Mouse (Mus musculus) kidney, adult 2 months (tissue): ENCODE data around the gene Myrf. TPM values are rescaled to one million over a fixed set of nuclear protein-coding genes. Genes with fewer than 3 reads are reported as not detected.
A peak's percentile ranks its signal among the peaks of the same experiment; 100 is the strongest.

ENCODE experiments used
- DNase-seq: peaks from one replicate; pipeline ENCODE4 v3.0.0; 2021
- H3K27ac ChIP-seq: fragments of 200-500 bp; 2 replicates; pipeline ENCODE4 v1.5.1; 2012; ENCODE audit warnings: low read depth, low read length, control low read depth, inconsistent platforms; ENCODE audit not compliant: insufficient read depth
- H3K27me3 ChIP-seq: fragments of 200-500 bp; replicated peaks from 2 replicates; pipeline ENCODE4 v1.6.1; 2012; ENCODE audit warnings: mild to moderate bottlenecking, moderate library complexity, low read length, inconsistent platforms; ENCODE audit not compliant: control insufficient read depth, insufficient read depth
- H3K36me3 ChIP-seq: fragments of 200-500 bp; 2 replicates; pipeline ENCODE4 v1.6.1; 2012; ENCODE audit warnings: mild to moderate bottlenecking, moderate library complexity, low read length, inconsistent platforms; ENCODE audit not compliant: control insufficient read depth, insufficient read depth
- H3K4me1 ChIP-seq: fragments of 200-500 bp; 2 replicates; pipeline ENCODE4 v1.6.1; 2011; ENCODE audit warnings: low read length; ENCODE audit not compliant: control insufficient read depth, insufficient read depth
- H3K4me3 ChIP-seq: fragments of 200-500 bp; 2 replicates; pipeline ENCODE4 v1.5.1; 2011; ENCODE audit warnings: mild to moderate bottlenecking, low read depth, low read length, control low read depth; ENCODE audit not compliant: insufficient read depth
- CTCF ChIP-seq: fragments of 200-500 bp; conservative IDR thresholded peaks from 2 replicates; pipeline ENCODE4 v1.5.1; 2011; ENCODE audit warnings: low read depth, mild to moderate bottlenecking, control low read depth, low read length, moderate library complexity, mixed read lengths; ENCODE audit not compliant: insufficient read depth, insufficient read length
- POLR2A ChIP-seq: fragments of 200-500 bp; IDR thresholded peaks from one replicate; pipeline ENCODE4 v1.6.1; 2011; ENCODE audit warnings: low read depth, low read length, control low read depth
- WGBS: fragments of 180-500 bp; shearing (Covaris S2); methylation state at CpG from one replicate; pipeline ENCODE4 v1.1.7; 2018; 5-methylcytosine and 5-hydroxymethylcytosine counted together
- polyA plus RNA-seq: library from polyadenylated mRNA; depleted of rRNA; stranded (reverse); fragments of >200 nt; gene quantifications from 2 replicates; pipeline ENCODE4 v1.2.3, GENCODE M21; 2012

The Myrf gene
- polyA plus RNA-seq, 1 experiment: 18.8 TPM

DNA sequence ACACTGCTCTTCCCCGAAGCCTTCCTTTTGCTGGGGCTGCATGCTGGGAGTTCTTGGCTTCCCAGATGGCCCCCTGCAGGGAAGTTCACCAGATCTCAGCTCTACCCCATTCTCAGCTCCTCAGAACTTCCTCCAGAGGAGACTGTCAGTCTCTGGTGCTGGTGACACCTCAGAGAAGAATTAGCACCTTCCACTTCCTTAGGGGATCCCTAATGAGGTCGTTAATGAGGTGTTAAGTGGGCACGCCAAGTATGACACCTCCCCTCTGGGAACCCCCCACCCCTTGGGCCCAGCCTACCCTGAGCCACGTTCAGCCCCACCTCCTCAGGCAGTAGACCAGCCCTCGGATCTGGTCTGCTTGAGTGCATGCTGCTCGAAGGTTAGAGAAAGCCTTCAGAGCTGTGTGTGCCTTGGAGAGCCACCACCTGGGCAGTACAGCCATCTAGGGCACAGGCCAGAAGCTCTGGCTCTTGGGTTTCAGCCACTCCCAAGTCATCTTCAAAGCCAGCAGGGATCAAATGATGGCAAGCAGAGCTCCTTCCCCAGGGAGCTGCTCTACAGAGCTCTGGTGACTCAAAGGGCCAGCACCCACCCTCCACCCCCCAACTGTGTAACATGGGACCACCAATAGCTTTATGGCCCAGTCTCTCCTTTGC is 38.2 kb upstream of the Myrf start:
- no peak for DNase-seq
- Histone ChIP-seq H3K4me3 (no peak overlapping the region), H3K27ac (peak overlapping the region; percentile 55), H3K27me3 (no peaks in the 10 kb centered on the region), H3K4me1 (peaks cover 11% of the 10 kb centered on the region), H3K36me3 (no peaks in the 10 kb centered on the region)
- TF ChIP-seq CTCF: no peak
- no peak for TF ChIP-seq POLR2A
- WGBS: 49% methylated on average over 6 of the region's 6 CpGs

DNA sequence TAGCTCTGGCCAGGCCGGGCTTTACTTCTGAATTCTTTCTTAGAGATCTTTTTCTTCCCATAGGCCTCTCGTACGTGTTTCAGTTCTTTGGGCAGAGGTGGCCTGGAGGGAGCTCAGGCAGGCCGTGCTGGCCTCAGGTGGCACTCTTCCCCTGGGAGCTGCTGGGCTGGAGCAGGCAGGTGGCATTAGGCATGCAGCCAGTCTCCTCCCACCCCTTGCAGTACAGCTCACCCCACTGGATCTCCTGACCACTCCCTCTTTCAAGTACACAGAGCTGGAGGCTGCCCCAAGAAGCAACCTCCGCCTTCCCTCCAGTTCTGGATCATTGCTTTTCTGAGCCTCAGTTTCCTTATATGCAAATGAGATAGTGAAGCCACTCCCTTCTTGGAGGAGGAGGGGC is 37.2 kb upstream of the Myrf start:
- WGBS: 27% methylated on average over 5 of the region's 5 CpGs
- H3K27me3 ChIP-seq: no peaks in the 10 kb centered on the region
- TF ChIP-seq CTCF (no peak), POLR2A (no peak)
- H3K27ac ChIP-seq: peak overlapping the region; percentile 91
- DNase-seq: peak; percentile 89
- H3K4me1 ChIP-seq: peaks cover 11% of the 10 kb centered on the region
- no peaks in the 10 kb centered on the region for H3K36me3 ChIP-seq
- H3K4me3 ChIP-seq: no peak overlapping the region

DNA sequence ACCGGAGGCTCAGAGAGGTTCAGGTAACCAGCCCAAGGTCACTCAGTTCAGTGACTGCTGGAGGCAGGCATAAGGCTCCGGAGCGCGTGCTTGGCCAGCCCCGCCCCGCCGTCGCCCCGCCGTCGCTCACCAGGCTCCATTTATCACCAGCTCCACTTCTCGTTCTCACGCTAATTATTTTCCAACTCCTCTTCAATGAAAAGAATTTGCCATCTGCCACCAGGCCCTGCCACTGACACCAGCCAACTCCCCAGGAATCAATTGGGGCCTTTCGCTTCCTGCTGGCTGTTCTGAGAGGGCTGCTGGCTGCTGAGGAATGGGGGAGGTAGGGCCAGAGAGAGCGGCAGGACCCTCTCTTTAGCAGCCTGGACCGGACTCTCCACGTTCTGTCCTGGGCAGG is 36.8 kb upstream of the Myrf start:
- H3K4me1 ChIP-seq: peaks cover 11% of the 10 kb centered on the region
- DNase-seq: peak; percentile 68
- no peak overlapping the region for H3K4me3 ChIP-seq
- no peaks in the 10 kb centered on the region for H3K36me3 ChIP-seq
- WGBS: 24% methylated on average over 17 of the region's 17 CpGs
- H3K27me3 ChIP-seq: no peaks in the 10 kb centered on the region
- TF ChIP-seq POLR2A (no peak), CTCF (no peak)
- H3K27ac ChIP-seq: peak overlapping the region; percentile 91

- TF ChIP-seq CTCF: no peak
- no peak for TF ChIP-seq POLR2A
- Histone ChIP-seq H3K36me3 (no peaks in the 10 kb centered on the region), H3K4me1 (peaks cover 11% of the 10 kb centered on the region), H3K27ac (peak overlapping the region; percentile 64), H3K4me3 (no peak overlapping the region), H3K27me3 (no peaks in the 10 kb centered on the region)
- DNase-seq: peak; percentile 39
- 75% methylated on average over 12 of the region's 12 CpGs for WGBS
These were observed 36.1 kb upstream of the Myrf start for GRCm38 (mm10) chr19:10276483-10277144.

DNA sequence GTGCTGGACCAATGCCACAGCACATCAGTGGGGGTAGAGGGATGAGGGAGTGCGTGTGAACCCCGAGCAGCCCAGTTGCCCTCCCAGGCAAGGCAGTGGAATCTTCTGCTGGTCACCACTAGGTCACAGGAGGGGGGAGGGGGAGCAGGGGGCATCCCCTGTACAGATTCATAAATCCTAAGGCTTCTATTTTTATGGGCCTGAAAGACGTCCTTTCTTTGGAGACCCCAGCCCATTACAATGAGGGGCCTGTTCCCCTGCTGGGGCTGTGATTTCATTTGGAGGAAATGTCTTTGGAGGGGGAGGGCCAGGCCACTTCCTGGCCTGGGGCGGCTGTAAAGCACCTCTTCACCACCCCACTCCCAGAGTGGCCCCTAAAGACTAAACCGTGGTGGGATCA is 33.5 kb upstream of the Myrf start:
- TF ChIP-seq POLR2A: no peak
- no peak for TF ChIP-seq CTCF
- Histone ChIP-seq H3K4me1 (peaks cover 11% of the 10 kb centered on the region), H3K36me3 (no peaks in the 10 kb centered on the region), H3K27me3 (no peaks in the 10 kb centered on the region), H3K27ac (no peak overlapping the region), H3K4me3 (no peak overlapping the region)
- WGBS: 56% methylated on average over 5 of the region's 5 CpGs
- DNase-seq: no peak

DNA sequence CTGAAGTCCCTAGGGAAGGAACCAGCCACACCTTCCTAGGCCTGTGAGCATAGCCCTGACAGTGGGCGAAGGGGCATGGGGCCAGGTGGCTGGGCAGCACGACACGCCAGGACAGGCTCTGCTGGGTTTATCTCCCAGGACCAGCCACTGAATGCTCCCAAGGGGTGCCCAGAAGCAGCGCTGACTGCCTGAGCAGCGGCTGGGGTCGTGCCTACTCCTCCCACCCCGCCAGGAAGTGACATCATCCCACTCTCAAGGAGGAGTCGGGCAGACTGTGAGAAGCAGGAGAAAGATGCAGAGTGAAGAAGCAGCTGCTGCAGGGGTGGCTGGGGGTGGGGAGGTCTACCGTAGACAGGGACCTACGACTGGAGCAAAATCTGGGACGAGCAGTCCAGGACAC is 32.2 kb upstream of the Myrf start:
- peaks cover 11% of the 10 kb centered on the region for H3K4me1 ChIP-seq
- DNase-seq: no peak
- no peak overlapping the region for H3K27ac ChIP-seq
- TF ChIP-seq POLR2A: no peak
- TF ChIP-seq CTCF: no peak
- 48% methylated on average over 11 of the region's 11 CpGs for WGBS
- H3K36me3 ChIP-seq: no peaks in the 10 kb centered on the region
- H3K4me3 ChIP-seq: 0 out of 2 replicates have a peak overlapping the region, but pooled peaks have one; percentile 10
- no peaks in the 10 kb centered on the region for H3K27me3 ChIP-seq

- no peaks in the 10 kb centered on the region for H3K27me3 ChIP-seq
- WGBS: 93% methylated on average over 7 of the region's 7 CpGs
These were observed 31.0 kb upstream of the Myrf start for GRCm38 (mm10) chr19:10271592-10271991.

More at GRCm38 (mm10) chr19:10271592-10271991, 31.0 kb upstream of the Myrf start:
- Histone ChIP-seq H3K4me1 (peaks cover 1% of the 10 kb centered on the region; the same call in 1 of the 2 replicates), H3K27ac (no peak overlapping the region), H3K4me3 (no peak overlapping the region), H3K36me3 (no peaks in the 10 kb centered on the region)
- TF ChIP-seq CTCF (no peak), POLR2A (no peak)
- no peak for DNase-seq
